Mouse (Mus musculus) left cerebral cortex, adult 8-10 months (tissue): ENCODE results near the gene Atg10. TPM values are rescaled to one million over a fixed set of nuclear protein-coding genes. Genes with fewer than 3 reads are reported as not detected.

Source experiments
- DNase-seq, 2 experiments: peaks; one replicate each; pipeline ENCODE4 v3.0.0; 2022; ENCODE audit warnings: low spot score in 2 of 2
- total RNA-seq, 4 experiments: library from RNA; stranded (reverse); gene quantifications; 2 replicates each; pipeline ENCODE4 v1.2.4; 2022

The Atg10 gene
- total RNA-seq, 4 experiments from 2014 or later: 19.2 to 21.1 (median 19.9) TPM

DNA sequence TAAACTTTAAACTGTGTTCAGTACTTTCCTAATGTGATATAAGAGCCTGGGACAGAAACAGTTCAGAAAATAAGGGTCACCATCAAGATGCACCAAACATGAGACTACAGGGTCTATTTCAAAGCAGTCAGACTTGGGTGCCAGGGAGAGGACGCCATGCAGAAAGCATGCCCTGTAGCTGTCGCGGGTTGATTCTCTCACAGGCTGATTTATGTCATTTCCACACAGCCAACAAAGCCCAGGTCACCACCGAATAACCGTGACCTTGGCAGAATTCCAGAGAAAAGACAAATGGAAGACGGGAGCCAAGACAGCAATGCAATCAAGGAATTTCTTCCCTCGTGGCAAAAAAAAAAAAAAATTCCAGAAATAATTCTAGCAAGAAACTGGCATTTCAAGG, 94.7 kb downstream of the Atg10 start:
- no peak for DNase-seq

DNA sequence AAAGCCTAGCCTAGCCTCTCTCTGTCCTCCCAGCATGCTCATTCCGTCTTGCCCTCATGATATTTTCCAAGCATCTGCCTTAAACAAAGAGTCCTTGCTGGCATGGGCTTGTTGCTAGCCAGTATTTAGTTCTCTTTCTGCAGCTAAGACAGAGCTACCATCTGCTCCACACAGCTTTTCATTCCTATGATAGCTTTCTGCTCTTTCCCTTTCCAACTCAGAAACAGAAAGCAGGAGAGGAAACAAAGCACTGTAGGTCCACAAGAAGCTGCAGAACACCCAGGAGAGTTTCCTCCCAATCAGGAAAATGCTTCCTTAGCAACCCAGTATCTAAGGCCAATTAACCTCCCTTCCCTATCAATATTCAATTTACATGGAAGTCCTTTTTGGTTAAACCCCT, 95.2 kb downstream of the Atg10 start:
- peak in 1 of 2 experiments; percentile 43 for DNase-seq

DNA sequence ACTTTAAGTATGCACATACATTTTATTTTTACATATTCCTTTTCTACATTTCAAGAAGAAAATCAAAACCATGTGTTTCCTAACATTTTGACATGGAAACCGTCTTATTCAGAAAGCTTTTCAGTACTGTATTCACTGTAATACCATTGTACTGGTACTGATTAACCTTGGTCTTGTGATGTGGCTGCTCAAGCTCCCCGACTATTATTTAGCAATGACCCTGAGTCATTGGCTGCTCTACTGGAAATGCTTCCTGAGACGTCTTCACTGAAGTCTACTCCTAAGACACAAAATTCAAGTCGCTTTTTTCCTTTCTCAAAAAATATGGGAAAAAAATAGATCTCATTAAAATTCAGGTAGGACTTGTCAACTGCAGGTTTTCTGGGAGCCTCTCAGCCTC, 105.6 kb downstream of the Atg10 start:
- DNase-seq: no peak

DNA sequence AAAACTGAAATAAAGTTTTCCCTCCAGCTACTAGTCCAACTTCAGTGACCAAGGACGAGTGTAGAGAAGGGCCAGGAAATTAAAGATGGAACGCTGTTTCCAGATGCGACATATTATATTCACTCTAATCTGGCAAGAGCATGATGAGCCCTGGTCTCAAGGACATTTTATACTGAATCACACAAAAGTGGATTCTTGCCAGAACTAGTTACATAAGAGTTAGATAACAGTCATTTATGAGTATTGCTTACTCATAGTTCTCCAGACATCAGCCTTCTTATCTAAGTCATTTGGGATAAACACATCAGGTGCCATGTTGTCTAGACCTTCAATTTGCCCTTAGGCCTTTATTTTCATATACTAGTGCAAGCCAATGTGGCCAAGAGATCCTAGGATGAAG, 108.9 kb downstream of the Atg10 start:
- no peak for DNase-seq

GRCm38 (mm10) chr13:91107308-91107946, 116.3 kb downstream of the Atg10 start:
- no peak for DNase-seq

DNA sequence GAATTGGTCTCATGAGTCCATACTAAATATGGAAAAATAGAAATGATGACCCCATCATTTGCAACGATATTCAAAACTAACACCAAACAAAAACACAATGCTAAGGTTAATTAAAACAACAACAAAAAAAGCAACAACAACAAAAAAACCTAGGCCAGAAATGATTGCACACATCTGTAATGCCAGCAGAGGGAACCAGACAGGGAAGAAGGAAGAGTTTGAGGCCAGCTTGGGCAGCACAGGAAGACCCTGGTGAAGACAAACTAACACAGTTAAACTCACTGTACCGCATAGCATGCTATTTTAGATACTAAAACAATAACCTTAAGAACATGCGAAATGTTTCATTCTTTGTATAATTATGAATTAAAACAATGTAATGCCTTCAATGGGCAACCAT, 121.5 kb downstream of the Atg10 start:
- no peak for DNase-seq

DNA sequence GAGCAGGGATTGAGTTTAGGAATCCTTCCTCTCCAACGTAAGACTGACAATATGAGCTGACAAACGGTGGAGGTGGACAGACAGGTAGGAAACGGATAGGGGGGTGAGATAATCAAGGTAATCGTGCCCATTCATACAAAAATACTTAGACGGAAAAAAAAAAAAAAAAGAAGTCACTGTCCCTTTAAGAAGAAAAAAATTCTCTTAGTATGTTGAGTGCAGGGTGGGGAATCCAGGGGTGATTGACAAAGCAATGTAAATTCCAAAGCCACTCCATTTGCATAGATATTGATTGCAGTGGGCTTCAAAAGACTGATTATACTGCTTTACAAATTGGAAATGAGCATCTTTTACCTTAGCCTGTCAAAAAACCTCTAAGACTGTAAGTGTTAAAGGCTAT, 123.4 kb downstream of the Atg10 start:
- DNase-seq: no peak

- DNase-seq: no peak
Measured at GRCm38 (mm10) chr13:91094851-91095250, 128.9 kb downstream of the Atg10 start.

- no peak for DNase-seq
Measured at GRCm38 (mm10) chr13:91094196-91094595, 129.6 kb downstream of the Atg10 start.

DNA sequence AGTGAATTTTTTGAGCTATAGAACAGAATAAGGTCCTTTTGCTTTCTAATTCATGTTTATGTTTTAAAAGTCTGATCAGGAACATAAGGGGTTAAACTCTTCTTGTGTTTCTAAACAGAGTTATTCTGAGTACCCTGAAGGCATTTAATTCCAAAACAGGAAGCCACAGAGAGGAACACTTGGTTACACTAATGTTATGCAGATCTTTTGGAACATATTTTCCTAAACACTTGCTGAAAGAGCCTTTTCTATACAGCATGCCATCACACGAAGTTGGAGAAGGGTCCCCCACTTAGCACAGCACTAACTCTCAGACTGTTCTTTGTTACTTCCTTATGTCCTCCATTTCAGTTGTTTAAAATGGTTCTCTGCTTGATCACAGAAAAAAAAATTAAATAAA, 130.2 kb downstream of the Atg10 start:
- no peak for DNase-seq

GRCm38 (mm10) chr13:91093162-91093561, 130.6 kb downstream of the Atg10 start:
- no peak for DNase-seq

- DNase-seq: no peak
Measured at GRCm38 (mm10) chr13:91091731-91092190, 132.0 kb downstream of the Atg10 start.

- DNase-seq: no peak
Measured at GRCm38 (mm10) chr13:91090861-91091730, 132.7 kb downstream of the Atg10 start.

DNA sequence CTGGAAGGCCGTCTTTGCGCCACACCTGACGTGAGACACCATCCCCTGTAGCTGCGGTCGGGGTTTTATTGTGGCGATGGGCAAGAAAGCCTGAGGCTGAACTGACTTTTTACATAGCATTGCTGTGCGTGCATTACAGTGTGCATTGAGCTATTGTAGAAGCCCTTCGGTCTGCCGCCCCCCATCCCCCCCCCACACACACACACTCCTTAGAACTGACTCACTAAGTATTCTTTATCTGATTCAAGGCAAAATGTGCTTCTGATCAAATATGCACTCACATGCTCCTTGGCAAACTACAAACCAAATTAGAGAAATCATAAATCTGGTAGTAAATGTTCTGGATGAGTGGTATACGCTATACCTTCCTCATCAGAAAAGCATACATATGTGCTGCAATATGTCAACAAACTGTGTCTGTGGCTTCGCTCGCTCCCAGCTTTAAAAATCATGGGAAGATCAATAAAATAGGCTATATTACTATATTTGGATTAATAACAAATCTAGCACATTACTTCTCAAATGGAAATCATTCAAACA, 137.3 kb downstream of the Atg10 start:
- no peak for DNase-seq

- DNase-seq: peak in 1 of 2 experiments; percentile 39
Measured at GRCm38 (mm10) chr13:91072351-91072750, 151.4 kb downstream of the Atg10 start.

DNA sequence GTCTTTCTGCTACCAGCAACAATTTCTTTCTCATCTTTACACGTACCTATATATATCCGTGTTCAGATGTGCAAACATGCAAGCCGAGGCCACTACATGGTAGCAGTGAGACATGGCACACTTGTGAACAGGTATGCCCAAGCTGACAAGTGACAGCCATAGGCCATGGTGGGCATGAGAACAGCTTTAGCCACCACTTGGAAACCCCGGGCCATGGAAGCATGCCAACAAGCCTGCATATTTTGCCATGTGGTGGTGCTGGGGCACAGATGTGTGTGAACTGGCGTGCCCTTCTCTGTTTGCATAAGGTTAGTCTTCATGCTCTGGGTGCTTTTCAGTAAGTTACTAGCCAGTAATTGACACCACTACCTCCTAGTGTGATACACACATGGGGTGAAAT, 162.9 kb downstream of the Atg10 start:
- DNase-seq: no peak

DNA sequence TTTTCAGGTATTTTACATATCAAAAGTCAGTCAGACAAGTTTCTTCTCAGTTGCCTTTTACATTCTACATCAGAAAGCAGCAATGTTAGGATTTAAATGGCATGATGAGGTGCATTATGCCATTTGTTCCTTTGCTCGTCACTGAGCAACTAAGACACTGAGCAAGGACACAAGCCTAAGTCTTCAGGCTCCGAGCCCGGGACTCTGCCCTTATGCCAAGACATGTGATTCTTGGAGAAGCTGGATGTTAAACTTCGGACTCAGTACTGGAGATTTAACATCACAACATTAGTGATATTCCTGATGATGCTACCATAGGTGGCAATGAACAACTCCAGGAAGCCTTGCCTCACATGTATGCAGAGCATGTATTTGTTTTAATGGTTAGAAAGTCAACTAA, 175.6 kb downstream of the Atg10 start:
- DNase-seq: no peak

DNA sequence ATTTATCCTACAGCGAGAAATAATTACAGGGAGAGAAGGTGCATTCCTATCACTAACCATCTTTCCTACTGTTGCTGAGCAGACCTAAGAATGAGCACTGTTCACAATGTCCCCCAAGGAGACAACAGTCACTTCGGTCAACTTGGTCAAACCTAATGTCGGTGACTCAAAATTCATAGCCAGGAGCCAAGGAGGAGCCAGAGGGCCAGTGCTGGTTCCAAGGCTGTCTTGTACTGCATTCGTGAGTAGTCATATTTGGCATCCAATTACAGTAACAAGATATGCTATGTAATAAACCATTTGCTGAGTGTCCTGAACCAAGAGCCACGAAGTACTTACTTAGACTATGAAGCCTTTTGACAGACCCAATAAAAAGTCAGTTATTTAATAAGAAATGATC, 176.9 kb downstream of the Atg10 start:
- no peak for DNase-seq

GRCm38 (mm10) chr13:91041236-91041635, 182.5 kb downstream of the Atg10 start:
- DNase-seq: no peak

DNA sequence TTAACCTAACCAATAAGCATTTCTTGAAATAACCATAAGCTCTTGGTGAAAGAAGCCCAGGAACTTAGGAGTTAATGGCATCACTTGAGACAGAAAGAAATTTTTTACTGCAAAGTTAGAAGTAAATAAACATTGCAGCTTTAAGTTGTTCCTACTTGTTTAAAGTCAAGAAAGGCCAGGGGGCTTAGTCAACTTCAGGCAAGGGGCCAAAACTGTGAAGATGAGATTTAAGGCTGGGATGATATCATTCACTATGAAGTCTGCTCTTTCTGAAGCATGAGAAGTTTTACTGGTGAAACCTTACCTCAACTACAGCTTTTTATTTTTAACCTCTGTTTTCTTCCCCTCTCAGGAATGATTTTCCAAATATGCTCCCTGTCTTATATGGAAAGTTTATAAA, 183.3 kb downstream of the Atg10 start:
- no peak for DNase-seq

DNA sequence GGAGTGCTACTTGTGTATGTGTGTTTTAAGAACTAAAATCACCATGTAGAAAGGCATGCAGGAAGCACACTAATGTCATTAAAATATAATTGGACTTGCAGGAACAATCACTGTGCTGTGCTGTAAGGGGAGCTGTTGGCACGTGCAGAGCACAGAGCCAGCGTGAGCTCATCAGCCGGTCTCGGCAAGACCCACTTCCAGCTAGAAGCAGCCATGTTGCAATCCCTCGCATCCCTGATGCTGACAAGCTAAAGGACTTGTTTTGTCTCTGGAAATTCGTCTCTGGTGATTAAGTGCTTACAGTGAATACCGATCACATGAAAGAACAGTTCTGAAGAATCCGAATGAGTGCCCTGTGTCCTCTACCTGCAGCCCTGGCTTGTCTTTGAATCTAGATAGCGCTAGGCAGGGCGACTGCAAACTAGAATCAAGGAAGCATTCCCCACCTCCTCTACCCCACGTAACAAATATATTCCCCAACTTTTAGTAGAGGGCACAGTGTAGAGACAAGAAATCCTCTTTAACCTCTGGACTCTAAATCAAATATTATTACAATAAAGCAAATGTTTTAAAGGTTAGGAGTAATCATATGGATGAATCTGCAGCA, 184.5 kb downstream of the Atg10 start:
- peak; percentile 15 to 59 for DNase-seq

DNA sequence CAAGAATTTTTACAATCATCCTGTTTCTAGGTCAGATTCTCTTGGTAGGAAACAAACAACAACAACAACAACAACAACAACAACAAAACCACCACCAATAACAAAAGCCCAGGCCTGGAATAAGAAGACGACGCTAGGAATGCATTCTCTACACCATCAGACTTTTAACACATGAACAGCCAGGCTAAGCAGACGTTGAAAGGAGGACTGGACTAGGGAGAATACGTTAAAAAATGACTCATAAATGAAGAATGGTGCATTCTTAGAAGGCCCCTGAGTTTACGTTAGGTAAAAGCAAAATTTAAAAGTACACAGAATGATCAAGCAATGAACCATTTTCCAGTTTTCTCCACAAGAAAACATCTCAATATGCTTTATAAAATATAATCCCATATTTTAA, 185.1 kb downstream of the Atg10 start:
- no peak for DNase-seq
